11 mouse cellular contexts compared by ENCODE assay signal in the genomic region with DNA sequence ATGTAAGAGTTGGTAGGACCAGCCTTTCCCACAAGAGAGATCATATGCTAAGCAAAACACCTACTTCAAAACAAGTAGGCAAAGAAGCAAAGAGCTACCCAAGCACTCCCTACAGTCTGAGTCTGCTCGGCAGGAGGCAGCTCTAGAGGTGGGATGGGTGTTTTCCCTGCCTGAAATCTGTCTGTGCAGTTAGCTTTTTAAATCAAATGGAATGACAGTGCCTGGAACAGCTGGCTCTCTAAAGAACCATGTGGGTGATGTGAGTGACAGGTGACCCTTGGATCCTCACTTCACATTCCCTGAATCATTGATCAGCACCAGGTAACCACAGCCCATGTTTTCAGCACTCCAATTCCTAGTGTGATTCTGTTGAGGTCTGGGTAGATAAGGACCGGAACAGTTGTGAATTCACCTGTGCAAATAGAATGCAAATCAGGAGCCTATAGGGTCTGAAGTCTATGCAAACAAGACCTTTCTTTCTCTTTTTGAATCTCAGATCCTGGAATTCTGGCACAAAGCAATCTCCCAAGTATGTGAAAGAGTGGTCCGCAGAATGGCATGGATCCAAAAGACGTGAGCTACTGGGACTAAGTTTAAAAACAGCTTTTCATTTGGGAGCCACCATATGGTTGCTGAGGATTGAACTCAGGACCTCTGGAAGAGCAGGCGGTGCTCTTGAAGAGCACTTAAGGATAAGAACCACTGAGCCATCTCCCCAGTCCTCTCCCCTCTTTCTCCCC. TPM values are rescaled to one million over a fixed set of nuclear protein-coding genes. Genes with fewer than 3 reads are reported as not detected.
A peak's percentile ranks its signal among the peaks of the same experiment; 100 is the strongest.
DNase-seq lines count a peak whose midpoint lies in the region; ATAC-seq lines count a peak whose summit lies in the region.
"Had no signal": no experiment of that assay in that cellular context is flagged by ENCODE, and none has a peak within 500 bp of the region (broad histone marks: within the 10 kb centered on the region; RNA-seq: fewer than 3 reads in every experiment).

No protein-coding gene starts in this region.

- H3K36me3 ChIP-seq in kidney, embryonic 16.5 days (ENCODE audit: insufficient read depth, low read length) = no peaks in the 10 kb centered on the region
- no peaks in the 10 kb centered on the region for H3K36me3 ChIP-seq in intestine, embryonic 14.5 days (ENCODE audit: control insufficient read depth, insufficient read depth, low read length)
- no peaks in the 10 kb centered on the region for H3K36me3 ChIP-seq in liver, embryonic 11.5 days (ENCODE audit: control insufficient read depth, insufficient read depth, low read length)
- H3K36me3 ChIP-seq in neural tube, embryonic 15.5 days = no peaks in the 10 kb centered on the region
- H3K36me3 ChIP-seq: heart, embryonic 10.5 days had no signal

- no peak overlapping the region for H3K4me2 ChIP-seq in kidney, embryonic 16.5 days (replicated peaks; ENCODE audit: low read depth, low read length)
- no peak overlapping the region for H3K4me2 ChIP-seq in intestine, embryonic 14.5 days (ENCODE audit: low read length)
- no peak overlapping the region for H3K4me2 ChIP-seq in liver, embryonic 11.5 days
- no peak overlapping the region for H3K4me2 ChIP-seq in neural tube, embryonic 15.5 days

- no peaks in the 10 kb centered on the region for H3K27me3 ChIP-seq in kidney, embryonic 16.5 days (ENCODE audit: insufficient read depth, low read length)
- H3K27me3 ChIP-seq in intestine, embryonic 14.5 days (replicated peaks; ENCODE audit: control insufficient read depth, insufficient read depth, low read length) = no peaks in the 10 kb centered on the region
- H3K27me3 ChIP-seq in liver, embryonic 11.5 days (replicated peaks; ENCODE audit: control insufficient read depth, insufficient read depth, low read length) = no peaks in the 10 kb centered on the region
- no peaks in the 10 kb centered on the region for H3K27me3 ChIP-seq in neural tube, embryonic 15.5 days (replicated peaks)

- peaks cover 11% of the 10 kb centered on the region; the same call in 1 of the 2 replicates for H3K4me1 ChIP-seq in kidney, embryonic 16.5 days (ENCODE audit: insufficient read depth, low read length)
- peaks cover 2% of the 10 kb centered on the region; the same call in 1 of the 2 replicates for H3K4me1 ChIP-seq in intestine, embryonic 14.5 days (replicated peaks; ENCODE audit: control insufficient read depth, insufficient read depth, low read length)
- H3K4me1 ChIP-seq in liver, embryonic 11.5 days (replicated peaks; ENCODE audit: control insufficient read depth, insufficient read depth, low read length) = peaks cover 9% of the 10 kb centered on the region; the same call in 1 of the 2 replicates
- no peaks in the 10 kb centered on the region for H3K4me1 ChIP-seq in neural tube, embryonic 15.5 days

- no peaks in the 10 kb centered on the region for H3K9me3 ChIP-seq in kidney, embryonic 16.5 days (ENCODE audit: low read length)
- no peaks in the 10 kb centered on the region for H3K9me3 ChIP-seq in intestine, embryonic 14.5 days (ENCODE audit: control insufficient read depth, low read length)
- H3K9me3 ChIP-seq in liver, embryonic 11.5 days (ENCODE audit: control insufficient read depth, low read length) = no peaks in the 10 kb centered on the region
- no peaks in the 10 kb centered on the region for H3K9me3 ChIP-seq in neural tube, embryonic 15.5 days (replicated peaks)
- H3K9me3 ChIP-seq: heart, embryonic 10.5 days had no signal

- DNase-seq in kidney, adult 11 months = peak; percentile 75
- DNase-seq in intestine, embryonic 14.5 days (ENCODE audit: low spot score) = peak; percentile 53
- DNase-seq in liver, embryonic 11.5 days (ENCODE audit: low spot score) = no peak
- DNase-seq in lung, postnatal 10 days = peak; percentile 13
- DNase-seq in cerebellum, postnatal 36 days = no peak
- DNase-seq in urinary bladder, adult 18-20 months (ENCODE audit: low spot score in 2 of 2) = no peak
- DNase-seq: thymus, postnatal 4 days had no signal

- WGBS in kidney, embryonic 16.5 days = 71% methylated on average over 5 of the region's 5 CpGs
- 52% methylated on average over 5 of the region's 5 CpGs for WGBS in intestine, embryonic 14.5 days
- 68% methylated on average over 5 of the region's 5 CpGs for WGBS in liver, embryonic 11.5 days
- WGBS in neural tube, embryonic 15.5 days = 77% methylated on average over 5 of the region's 5 CpGs

- no peak overlapping the region for H3K27ac ChIP-seq in kidney, embryonic 16.5 days (ENCODE audit: low read length)
- H3K27ac ChIP-seq in intestine, embryonic 14.5 days (ENCODE audit: low read depth) = no peak overlapping the region
- H3K27ac ChIP-seq in liver, embryonic 11.5 days (ENCODE audit: low read depth, low read length) = peak overlapping the region; percentile 22; the same call in 1 of the 2 replicates
- no peak overlapping the region for H3K27ac ChIP-seq in neural tube, embryonic 15.5 days (replicated peaks)
- H3K27ac ChIP-seq: heart, embryonic 10.5 days had no signal

- no peak overlapping the region for H3K4me3 ChIP-seq in kidney, embryonic 16.5 days (ENCODE audit: low read length)
- no peak overlapping the region for H3K4me3 ChIP-seq in intestine, embryonic 14.5 days (ENCODE audit: low read depth, low read length)
- no peak overlapping the region for H3K4me3 ChIP-seq in liver, embryonic 11.5 days (ENCODE audit: low read depth, low read length)
- H3K4me3 ChIP-seq in neural tube, embryonic 15.5 days (replicated peaks) = no peak overlapping the region
- H3K4me3 ChIP-seq: heart, embryonic 10.5 days; myocyte had no signal

- ATAC-seq in kidney, embryonic 16.5 days (ENCODE audit: low FRiP score, low TSS enrichment) = no peak
- ATAC-seq in intestine, embryonic 14.5 days (replicated peaks; ENCODE audit: low FRiP score, low TSS enrichment, low read depth) = 0 out of 2 replicates have a peak, but pooled peaks have one; percentile 37
- ATAC-seq in liver, embryonic 11.5 days (replicated peaks; ENCODE audit: low FRiP score) = peak; percentile 24; the same call in 1 of the 2 replicates
- ATAC-seq in neural tube, embryonic 15.5 days (ENCODE audit: low FRiP score) = no peak

- H3K9ac ChIP-seq in kidney, embryonic 16.5 days (replicated peaks; ENCODE audit: low read length) = no peak overlapping the region
- no peak overlapping the region for H3K9ac ChIP-seq in intestine, embryonic 14.5 days (ENCODE audit: low read length)
- H3K9ac ChIP-seq in liver, embryonic 11.5 days (ENCODE audit: low read depth, low read length) = no peak overlapping the region
- no peak overlapping the region for H3K9ac ChIP-seq in neural tube, embryonic 15.5 days (replicated peaks)

RNA-seq across cellular contexts. Expression of gene Abcd3, which starts 38.8 kb away (rescaled TPM):
- polyA plus RNA-seq in kidney, embryonic 16.5 days (2015; fragmentation: Nextera tagmentation; extraction: Ambion mirVana) = 77.1 and 82.6 TPM in 2 replicates
- 56.8 and 61.7 TPM in 2 replicates for polyA plus RNA-seq in intestine, embryonic 14.5 days (2014; fragmentation: Nextera tagmentation; extraction: Ambion mirVana)
- 41.5 and 49.1 TPM in 2 replicates for polyA plus RNA-seq in liver, embryonic 11.5 days (2014; fragmentation: Nextera tagmentation; extraction: Ambion mirVana)
- polyA plus RNA-seq in neural tube, embryonic 15.5 days (2015; fragmentation: Nextera tagmentation; extraction: Ambion mirVana) = 71.2 and 74.4 TPM in 2 replicates

Comparison
In these comparisons a context has a peak if more than half of its experiments do, and no peak if none do; other contexts are left out.
1. DNase-seq: peak in kidney, adult 11 months (single experiment), intestine, embryonic 14.5 days (single experiment) and lung, postnatal 10 days (single experiment); none in liver, embryonic 11.5 days (single experiment), cerebellum, postnatal 36 days (0 of 2) and urinary bladder, adult 18-20 months (0 of 2).
2. ATAC-seq: peak in intestine, embryonic 14.5 days (single experiment) and liver, embryonic 11.5 days (single experiment); none in kidney, embryonic 16.5 days (single experiment) and neural tube, embryonic 15.5 days (single experiment).